In the genomic region with DNA sequence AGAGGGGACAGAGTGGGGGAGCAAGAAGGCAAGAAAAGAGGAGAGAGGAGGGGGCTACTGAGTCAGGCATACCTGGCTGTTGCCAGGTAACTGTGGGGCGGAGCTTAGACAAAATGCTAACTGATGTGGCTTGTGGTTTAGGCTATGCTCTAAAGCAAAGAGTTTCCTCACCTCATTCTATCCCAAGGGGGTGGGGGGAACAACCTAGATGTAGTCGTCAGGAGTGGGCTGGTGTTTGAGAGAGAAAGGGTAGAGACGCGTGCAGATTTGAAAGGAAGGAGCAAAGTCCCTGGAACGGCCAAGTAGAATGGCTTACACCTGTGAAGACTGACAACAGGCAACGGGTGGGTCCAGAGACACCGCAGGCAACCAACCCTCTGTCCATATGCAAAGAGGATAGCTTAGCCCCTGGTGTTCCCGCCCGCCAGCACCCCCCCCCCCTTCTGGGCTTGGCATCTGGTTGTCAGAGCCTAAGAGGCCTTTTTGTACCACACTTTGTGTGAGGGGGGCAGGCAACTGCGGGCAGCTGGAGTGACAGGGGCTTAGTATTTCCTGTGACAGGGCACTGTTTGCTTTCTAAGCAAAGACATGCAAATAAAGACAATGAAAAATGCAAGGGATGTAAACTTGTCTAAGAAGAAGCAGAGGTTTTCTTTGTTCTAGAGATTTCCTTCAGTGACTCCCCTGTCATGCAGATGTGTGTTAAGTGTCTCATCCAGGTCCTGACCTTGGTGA, we compare ENCODE assay signal across 10 mouse cellular contexts.
DNase-seq lines count a peak whose midpoint lies in the region; ATAC-seq and TF ChIP-seq lines count a peak whose summit lies in the region.
"Had no signal": no experiment of that assay in that cellular context is flagged by ENCODE, and none has a peak within 500 bp of the region (broad histone marks: within the 10 kb centered on the region; RNA-seq: fewer than 3 reads in every experiment).

No protein-coding gene starts in this region.

- DNase-seq in kidney, postnatal 4 days, result no peak
- DNase-seq in forebrain, embryonic 11.5 days (ENCODE audit: low spot score), result peak; percentile 73
- peak; percentile 20 for DNase-seq in liver, postnatal 0 days
- peak; percentile 80 for DNase-seq in thymus, postnatal 0 days (ENCODE audit: low spot score)
- no peak for DNase-seq in gastrocnemius, postnatal 4 days (ENCODE audit: low spot score in 2 of 2)
- no peak for DNase-seq in kidney, adult 18-20 months
- no peak for DNase-seq in left cerebral cortex, postnatal 25 days (ENCODE audit: low spot score in 2 of 2)
- DNase-seq: heart, postnatal 4 days had no signal

- no peak overlapping the region for H3K4me3 ChIP-seq in kidney, embryonic 15.5 days (replicated peaks)
- H3K4me3 ChIP-seq in forebrain, embryonic 11.5 days (ENCODE audit: low read depth, low read length), result no peak overlapping the region
- no peak overlapping the region for H3K4me3 ChIP-seq in liver, postnatal 0 days (ENCODE audit: low read depth, low read length)

- no peaks in the 10 kb centered on the region for H3K27me3 ChIP-seq in kidney, embryonic 15.5 days
- H3K27me3 ChIP-seq in forebrain, embryonic 11.5 days (ENCODE audit: control insufficient read depth, insufficient read depth, low read length), result no peaks in the 10 kb centered on the region
- no peaks in the 10 kb centered on the region for H3K27me3 ChIP-seq in liver, postnatal 0 days (ENCODE audit: insufficient read depth, low read length)
- H3K27me3 ChIP-seq: Patski had no signal

- H3K9ac ChIP-seq in kidney, embryonic 15.5 days, result no peak overlapping the region
- no peak overlapping the region for H3K9ac ChIP-seq in forebrain, embryonic 11.5 days (ENCODE audit: low read length)
- no peak overlapping the region for H3K9ac ChIP-seq in liver, postnatal 0 days (replicated peaks)

- ATAC-seq in kidney, embryonic 15.5 days (replicated peaks; ENCODE audit: low FRiP score), result peak; percentile 64
- ATAC-seq in forebrain, embryonic 11.5 days (replicated peaks; ENCODE audit: low FRiP score), result peak; percentile 75
- 0 out of 2 replicates have a peak, but pooled peaks have one; percentile 12 for ATAC-seq in liver, postnatal 0 days
- ATAC-seq: Patski had no signal

- H3K4me1 ChIP-seq in kidney, embryonic 15.5 days, result peaks cover 9% of the 10 kb centered on the region; the same call in 1 of the 2 replicates
- H3K4me1 ChIP-seq in forebrain, embryonic 11.5 days (replicated peaks; ENCODE audit: control insufficient read depth, insufficient read depth, low read length), result peaks cover 12% of the 10 kb centered on the region
- H3K4me1 ChIP-seq in liver, postnatal 0 days (ENCODE audit: insufficient read depth), result no peaks in the 10 kb centered on the region

- peak overlapping the region; percentile 34 for H3K4me2 ChIP-seq in kidney, embryonic 15.5 days
- peak overlapping the region; percentile 28; the same call in 1 of the 2 replicates for H3K4me2 ChIP-seq in forebrain, embryonic 11.5 days (ENCODE audit: low read depth, low read length, severe bottlenecking)
- no peak overlapping the region for H3K4me2 ChIP-seq in liver, postnatal 0 days (ENCODE audit: low read depth, low read length)

- WGBS in kidney, embryonic 15.5 days, result 10% methylated on average over 10 of the region's 10 CpGs
- WGBS in forebrain, embryonic 11.5 days, result 1% methylated on average over 10 of the region's 10 CpGs
- WGBS in liver, postnatal 0 days (ENCODE audit: insufficient replicate concordance), result 10% methylated on average over 10 of the region's 10 CpGs

- H3K27ac ChIP-seq in kidney, embryonic 15.5 days, result no peak overlapping the region
- no peak overlapping the region for H3K27ac ChIP-seq in forebrain, embryonic 11.5 days (ENCODE audit: low read depth, low read length)
- H3K27ac ChIP-seq in liver, postnatal 0 days (ENCODE audit: low read depth), result no peak overlapping the region

- intact Hi-C loops in left cerebral cortex, postnatal 25 days (cut with DNase I), result no loop called here

- TF ChIP-seq EP300 in liver, postnatal 0 days (IDR thresholded peaks at IDR 0.05; ENCODE audit: low read depth), result no peak

- H3K9me3 ChIP-seq in kidney, embryonic 15.5 days (replicated peaks), result no peaks in the 10 kb centered on the region
- H3K9me3 ChIP-seq in forebrain, embryonic 11.5 days (ENCODE audit: control insufficient read depth, low read length), result no peaks in the 10 kb centered on the region
- no peaks in the 10 kb centered on the region for H3K9me3 ChIP-seq in liver, postnatal 0 days (ENCODE audit: low read length)

- H3K36me3 ChIP-seq in kidney, embryonic 15.5 days, result no peaks in the 10 kb centered on the region
- H3K36me3 ChIP-seq in forebrain, embryonic 11.5 days (ENCODE audit: control insufficient read depth, insufficient read depth, low read length), result no peaks in the 10 kb centered on the region
- no peaks in the 10 kb centered on the region for H3K36me3 ChIP-seq in liver, postnatal 0 days (replicated peaks; ENCODE audit: insufficient read depth, low read length)

- TF ChIP-seq CTCF in liver, postnatal 0 days (IDR thresholded peaks at IDR 0.05; ENCODE audit: low read depth), result no peak

Comparison
In these comparisons a context has a peak if more than half of its experiments do, and no peak if none do; other contexts are left out.
1. ATAC-seq: peak in every context shown above with its lines; median percentile 75 in forebrain, embryonic 11.5 days; 64 in kidney, embryonic 15.5 days; 12 in liver, postnatal 0 days.
2. DNase-seq: peak in forebrain, embryonic 11.5 days (single experiment), liver, postnatal 0 days (single experiment) and thymus, postnatal 0 days (single experiment); none in kidney, postnatal 4 days (0 of 2), gastrocnemius, postnatal 4 days (0 of 2), kidney, adult 18-20 months (single experiment) and left cerebral cortex, postnatal 25 days (0 of 2).